Mouse (Mus musculus): ENCODE data around the gene Mastl. TPM values are rescaled to one million over a fixed set of nuclear protein-coding genes. Genes with fewer than 3 reads are reported as not detected.

The Mastl gene
- polyA plus RNA-seq, 1 experiment from 2014 or later: 5.8 TPM

- Histone ChIP-seq H3K9ac (replicated peaks) (no peak overlapping the region), H3K36me3 (peaks cover 71% of the 10 kb centered on the region), H3K27me3 (no peaks in the 10 kb centered on the region), H3K4me2 (replicated peaks) (no peak overlapping the region), H3K27ac (replicated peaks) (no peak overlapping the region), H3K9me3 (no peaks in the 10 kb centered on the region), H3K4me3 (no peak overlapping the region), H3K4me1 (no peaks in the 10 kb centered on the region)
- ATAC-seq (replicated peaks): no peak
- WGBS: 96% methylated on average over 2 of the region's 2 CpGs
Observed at GRCm38 (mm10) chr2:23078588-23078987, 77.2 kb downstream of the Mastl start.

- no peak for ATAC-seq (replicated peaks)
Observed at GRCm38 (mm10) chr2:23077693-23078092, 78.1 kb downstream of the Mastl start.

GRCm38 (mm10) chr2:23076783-23077182 lies 79.0 kb downstream of the Mastl start:
- no peaks in the 10 kb centered on the region for H3K27me3 ChIP-seq
- H3K36me3 ChIP-seq: peaks cover 61% of the 10 kb centered on the region
- no peaks in the 10 kb centered on the region for H3K9me3 ChIP-seq
- no peak overlapping the region for H3K4me2 ChIP-seq (replicated peaks)
- no peaks in the 10 kb centered on the region for H3K4me1 ChIP-seq
- no peak overlapping the region for H3K9ac ChIP-seq (replicated peaks)
- no peak overlapping the region for H3K4me3 ChIP-seq
- no peak for ATAC-seq (replicated peaks)
- H3K27ac ChIP-seq (replicated peaks): no peak overlapping the region

More at GRCm38 (mm10) chr2:23077693-23078092, 78.1 kb downstream of the Mastl start:
- Histone ChIP-seq H3K27ac (replicated peaks) (no peak overlapping the region), H3K4me1 (no peaks in the 10 kb centered on the region), H3K9me3 (no peaks in the 10 kb centered on the region), H3K27me3 (no peaks in the 10 kb centered on the region), H3K36me3 (peaks cover 67% of the 10 kb centered on the region), H3K4me3 (no peak overlapping the region), H3K9ac (replicated peaks) (no peak overlapping the region), H3K4me2 (replicated peaks) (no peak overlapping the region)
- 93% methylated on average over 5 of the region's 5 CpGs for WGBS

- Histone ChIP-seq H3K9ac (replicated peaks) (no peak overlapping the region), H3K27me3 (no peaks in the 10 kb centered on the region), H3K4me3 (no peak overlapping the region), H3K36me3 (peaks cover 53% of the 10 kb centered on the region), H3K4me1 (0 out of 2 replicates have a peak, but pooled peaks cover 3% of the 10 kb centered on the region), H3K27ac (replicated peaks) (no peak overlapping the region), H3K9me3 (no peaks in the 10 kb centered on the region), H3K4me2 (replicated peaks) (no peak overlapping the region)
- ATAC-seq (replicated peaks): no peak
Observed at GRCm38 (mm10) chr2:23075846-23076245, 80.0 kb downstream of the Mastl start.

GRCm38 (mm10) chr2:23071406-23071805 lies 84.4 kb downstream of the Mastl start:
- WGBS: 76% methylated on average over 1 of the region's 1 CpGs
- ATAC-seq (replicated peaks): no peak
- H3K4me1 ChIP-seq: peaks cover 16% of the 10 kb centered on the region; the same call in 1 of the 2 replicates
- H3K9ac ChIP-seq (replicated peaks): no peak overlapping the region
- no peaks in the 10 kb centered on the region for H3K9me3 ChIP-seq
- peaks cover 21% of the 10 kb centered on the region for H3K36me3 ChIP-seq
- H3K27ac ChIP-seq (replicated peaks): no peak overlapping the region
- no peak overlapping the region for H3K4me3 ChIP-seq
- H3K4me2 ChIP-seq (replicated peaks): no peak overlapping the region
- no peaks in the 10 kb centered on the region for H3K27me3 ChIP-seq

- no peaks in the 10 kb centered on the region for H3K9me3 ChIP-seq
- no peak overlapping the region for H3K9ac ChIP-seq (replicated peaks)
- peaks cover 16% of the 10 kb centered on the region for H3K36me3 ChIP-seq
- peaks cover 16% of the 10 kb centered on the region; the same call in 1 of the 2 replicates for H3K4me1 ChIP-seq
- no peak overlapping the region for H3K4me2 ChIP-seq (replicated peaks)
- no peaks in the 10 kb centered on the region for H3K27me3 ChIP-seq
- WGBS: 96% methylated on average over 2 of the region's 2 CpGs
- no peak overlapping the region for H3K27ac ChIP-seq (replicated peaks)
- ATAC-seq (replicated peaks): no peak
- H3K4me3 ChIP-seq: no peak overlapping the region
Observed at GRCm38 (mm10) chr2:23070491-23070890, 85.3 kb downstream of the Mastl start.

GRCm38 (mm10) chr2:23068894-23069744 lies 86.7 kb downstream of the Mastl start:
- Histone ChIP-seq H3K27me3 (no peaks in the 10 kb centered on the region), H3K4me3 (peak overlapping the region; percentile 91), H3K4me1 (peaks cover 16% of the 10 kb centered on the region; the same call in 1 of the 2 replicates), H3K9me3 (no peaks in the 10 kb centered on the region), H3K9ac (replicated peaks) (peak overlapping the region; percentile 85), H3K4me2 (replicated peaks) (peak overlapping the region; percentile 99), H3K27ac (replicated peaks) (peak overlapping the region; percentile 98), H3K36me3 (peaks cover 10% of the 10 kb centered on the region)
- WGBS: under 1% methylated on average over 50 of the region's 50 CpGs
- ATAC-seq (replicated peaks): peak; percentile 91

GRCm38 (mm10) chr2:23068370-23068737 lies 87.5 kb downstream of the Mastl start:
- H3K27ac ChIP-seq (replicated peaks): peak overlapping the region; percentile 98
- H3K36me3 ChIP-seq: peaks cover 3% of the 10 kb centered on the region
- H3K4me1 ChIP-seq: peaks cover 16% of the 10 kb centered on the region; the same call in 1 of the 2 replicates
- H3K9me3 ChIP-seq: no peaks in the 10 kb centered on the region
- ATAC-seq (replicated peaks): peak; percentile 77
- peak overlapping the region; percentile 85 for H3K9ac ChIP-seq (replicated peaks)
- peak overlapping the region; percentile 91 for H3K4me3 ChIP-seq
- no peaks in the 10 kb centered on the region for H3K27me3 ChIP-seq
- WGBS: under 1% methylated on average over 21 of the region's 21 CpGs
- H3K4me2 ChIP-seq (replicated peaks): peak overlapping the region; percentile 99

GRCm38 (mm10) chr2:23067552-23068369 lies 88.1 kb downstream of the Mastl start, which contains the start of gene Acbd5:
Gene Acbd5 (plus strand): TSS chr2:23068167.
- Histone ChIP-seq H3K36me3 (0 out of 2 replicates have a peak, but pooled peaks cover 2% of the 10 kb centered on the region), H3K27ac (replicated peaks) (peak within 1 kb of the TSS; percentile 98), H3K27me3 (no peaks in the 10 kb centered on the region), H3K9me3 (no peaks in the 10 kb centered on the region), H3K4me3 (peak within 1 kb of the TSS; percentile 91), H3K4me1 (peaks cover 16% of the 10 kb centered on the region; the same call in 1 of the 2 replicates), H3K4me2 (replicated peaks) (peak within 1 kb of the TSS; percentile 99), H3K9ac (replicated peaks) (peak within 1 kb of the TSS; percentile 85)
- WGBS: 2% methylated on average over 34 of the region's 34 CpGs
- ATAC-seq (replicated peaks): peak; percentile 98

Other genes with a start within 250 kb of the Mastl start
- 57.7 and 58.1 TPM in 2 replicates for gene Abi1, start 115.8 kb downstream of the Mastl start, polyA plus RNA-seq (2015; fragmentation: Nextera tagmentation; extraction: Ambion mirVana)
- 75.1 and 75.3 TPM in 2 replicates for gene Acbd5, start 87.9 kb downstream of the Mastl start, polyA plus RNA-seq (2015; fragmentation: Nextera tagmentation; extraction: Ambion mirVana)
- 69.4 and 71.7 TPM in 2 replicates for gene Yme1l1, start 345 bp upstream of the Mastl start, polyA plus RNA-seq (2015; fragmentation: Nextera tagmentation; extraction: Ambion mirVana)
- gene 4931423N10Rik, start 51.5 kb upstream of the Mastl start, polyA plus RNA-seq (2015; fragmentation: Nextera tagmentation; extraction: Ambion mirVana): 0.15 TPM in 1 of 2 replicates, not detected in the other
- 6.2 and 6.3 TPM in 2 replicates for gene Nxph2, start 165.2 kb upstream of the Mastl start, polyA plus RNA-seq (2015; fragmentation: Nextera tagmentation; extraction: Ambion mirVana)

Measured in forebrain, embryonic 15.5 days (tissue).